Mouse (Mus musculus) left cerebral cortex, postnatal 10 days (tissue): ENCODE data around the gene Gpr19. TPM values are rescaled to one million over a fixed set of nuclear protein-coding genes. Genes with fewer than 3 reads are reported as not detected.

Experiments used
- DNase-seq, 2 experiments: peaks; one replicate each; pipeline ENCODE4 v3.0.0; 2021 to 2022; ENCODE audit warnings: low spot score in 2 of 2, mixed read lengths in 1 of 2; ENCODE audit errors: extremely low spot score in 1 of 2
- intact Hi-C: fragments of 180-260 bp; cut with DNase I; formaldehyde crosslinking; loops from one replicate; pipeline ENCODE4 v1.15.1; 2025
- total RNA-seq, 2 experiments: library from RNA; stranded (reverse); gene quantifications; 2 replicates each; pipeline ENCODE4 v1.2.3; 2021

Gpr19 gene
- total RNA-seq, 2 experiments from 2014 or later: 23.4 to 26.0 TPM

GRCm38 (mm10) chr6:134829786-134830700 is 68.3 kb downstream of the Gpr19 start, which contains the start of gene Crebl2:
Gene Crebl2 (plus strand): TSS chr6:134830154.
- intact Hi-C loops: no loop called here
- DNase-seq: peak; percentile 99 to 100

GRCm38 (mm10) chr6:134822844-134823243 is 75.5 kb downstream of the Gpr19 start:
- intact Hi-C loops: no loop called here
- no peak for DNase-seq

GRCm38 (mm10) chr6:134820411-134820810 is 78.0 kb downstream of the Gpr19 start:
- intact Hi-C loops: no loop called here

GRCm38 (mm10) chr6:134819741-134820140 is 78.6 kb downstream of the Gpr19 start:
- intact Hi-C loops: no loop called here
- no peak for DNase-seq

More at GRCm38 (mm10) chr6:134820411-134820810, 78.0 kb downstream of the Gpr19 start:
- DNase-seq: no peak

Other genes with a start within 250 kb of the Gpr19 start
- 1 to 10 TPM; 5.6 to 6.6 TPM for gene Dusp16, start 106.0 kb downstream of the Gpr19 start, total RNA-seq
- 1 to 10 TPM; 8.6 to 9.5 TPM for gene Crebl2, start 68.4 kb downstream of the Gpr19 start, total RNA-seq
- gene Cdkn1b, start 21.8 kb upstream of the Gpr19 start, total RNA-seq: 10 to 100 TPM; 45.0 to 46.9 TPM
- 1 to 10 TPM; 5.4 to 5.7 TPM for gene Apold1, start 83.1 kb upstream of the Gpr19 start, total RNA-seq
- gene Ddx47, start 113.0 kb upstream of the Gpr19 start, total RNA-seq: 10 to 100 TPM; 51.6 to 53.7 TPM
- gene Gprc5a, start 167.1 kb upstream of the Gpr19 start, total RNA-seq: under 1 TPM; 0.21 to 0.26 TPM
- gene Gprc5d, start 219.7 kb upstream of the Gpr19 start, total RNA-seq: not detected